ENCODE assay signal across 7 mouse cellular contexts in the genomic region with DNA sequence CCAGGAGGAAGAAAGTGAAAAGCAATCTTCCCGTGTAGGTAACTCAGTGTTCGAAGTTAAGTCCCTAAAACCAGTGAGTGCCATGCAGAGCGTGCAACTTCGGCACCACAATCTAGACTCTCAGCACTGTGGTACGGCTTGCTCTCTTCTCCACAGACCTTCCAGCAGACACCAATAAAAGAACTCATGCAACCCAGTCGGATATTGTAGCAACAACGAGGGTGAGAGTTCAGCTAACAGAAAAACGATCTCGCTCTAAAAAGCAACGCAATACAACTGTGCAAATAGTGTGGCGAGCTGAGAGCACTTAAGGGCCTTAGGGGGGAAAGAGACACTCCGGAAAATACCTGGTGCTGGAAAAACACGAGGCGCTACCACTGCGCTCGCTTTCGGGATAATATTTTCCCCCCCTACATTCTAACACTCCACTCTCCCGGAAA. TPM values are rescaled to one million over a fixed set of nuclear protein-coding genes. Genes with fewer than 3 reads are reported as not detected.
A peak's percentile ranks its signal among the peaks of the same experiment; 100 is the strongest.
DNase-seq lines count a peak whose midpoint lies in the region; ATAC-seq and TF ChIP-seq lines count a peak whose summit lies in the region.

No protein-coding gene starts in this region.

- WGBS in bone marrow, adult 2 months = under 1% methylated on average over 18 of the region's 18 CpGs
- WGBS in forebrain, postnatal 0 days = 1% methylated on average over 18 of the region's 18 CpGs
- WGBS in liver, adult 2 months = under 1% methylated on average over 18 of the region's 18 CpGs

- H3K4me2 ChIP-seq in forebrain, postnatal 0 days (ENCODE audit: low read depth) = peak overlapping the region; percentile 67
- peak overlapping the region; percentile 86 for H3K4me2 ChIP-seq in myocyte (ENCODE audit: low read depth)

- H3ac ChIP-seq in myocyte (ENCODE audit: control insufficient read depth, insufficient read length) = peak overlapping the region; percentile 90

- H3K36me3 ChIP-seq in megakaryocyte, embryonic 14.5 days (replicated peaks; ENCODE audit: low read length) = no peaks in the 10 kb centered on the region
- H3K36me3 ChIP-seq in forebrain, postnatal 0 days (ENCODE audit: insufficient read depth) = no peaks in the 10 kb centered on the region
- H3K36me3 ChIP-seq in liver, adult 2 months (ENCODE audit: control insufficient read depth, insufficient read depth, low read length) = no peaks in the 10 kb centered on the region
- H3K36me3 ChIP-seq in myocyte (ENCODE audit: control insufficient read depth, insufficient read depth) = no peaks in the 10 kb centered on the region

- H3K4me1 ChIP-seq in megakaryocyte, embryonic 14.5 days = peaks cover 64% of the 10 kb centered on the region
- H3K4me1 ChIP-seq in bone marrow, adult 2 months (ENCODE audit: control insufficient read depth, insufficient read depth, low read length) = no peaks in the 10 kb centered on the region; the same call in 1 of the 2 replicates
- H3K4me1 ChIP-seq in forebrain, postnatal 0 days (ENCODE audit: insufficient read depth) = peaks cover 14% of the 10 kb centered on the region
- H3K4me1 ChIP-seq in liver, adult 2 months (ENCODE audit: control insufficient read depth, insufficient read depth, low read length) = peaks cover 17% of the 10 kb centered on the region

- peak overlapping the region; percentile 94 for H3K9ac ChIP-seq in forebrain, postnatal 0 days
- H3K9ac ChIP-seq in liver, adult 2 months (ENCODE audit: low read depth, low read length) = peak overlapping the region; percentile 96

- no peak for ATAC-seq in megakaryocyte, adult 5-6 weeks (ENCODE audit: poor library complexity, severe bottlenecking)
- no peak for ATAC-seq in forebrain, postnatal 0 days

- no peaks in the 10 kb centered on the region for H3K27me3 ChIP-seq in megakaryocyte, embryonic 14.5 days (replicated peaks)
- H3K27me3 ChIP-seq in forebrain, postnatal 0 days (ENCODE audit: insufficient read depth, low read length) = no peaks in the 10 kb centered on the region
- H3K27me3 ChIP-seq in liver, adult 2 months (ENCODE audit: control insufficient read depth, insufficient read depth, low read length) = no peaks in the 10 kb centered on the region
- no peaks in the 10 kb centered on the region for H3K27me3 ChIP-seq in myocyte (ENCODE audit: control insufficient read depth, insufficient read depth, insufficient read length)

- H3K79me2 ChIP-seq in liver, adult 2 months (ENCODE audit: control insufficient read depth, insufficient read depth, low read length) = peaks cover 14% of the 10 kb centered on the region; the same call in 1 of the 2 replicates
- peaks cover 56% of the 10 kb centered on the region for H3K79me2 ChIP-seq in myocyte (ENCODE audit: control insufficient read depth, insufficient read depth)

- no peak for TF ChIP-seq POLR2A in bone marrow, adult 2 months (IDR thresholded peaks at IDR 0.05; ENCODE audit: borderline replicate concordance, control insufficient read depth, low read depth, low read length)
- TF ChIP-seq POLR2A in liver, adult 2 months (IDR thresholded peaks at IDR 0.05; ENCODE audit: extremely low read depth, insufficient read depth, low read length) = no peak
- no peak for TF ChIP-seq POLR2A in myocyte (IDR thresholded peaks at IDR 0.05; ENCODE audit: insufficient read length, low read depth)

- peak overlapping the region; percentile 99 for H3K4me3 ChIP-seq in megakaryocyte, embryonic 14.5 days (replicated peaks)
- H3K4me3 ChIP-seq in bone marrow, adult 2 months (replicated peaks; ENCODE audit: control insufficient read depth, low read depth, low read length) = peak overlapping the region; percentile 97
- H3K4me3 ChIP-seq in forebrain, postnatal 0 days (ENCODE audit: low read depth, low read length) = peak overlapping the region; percentile 96
- peak overlapping the region; percentile 96 for H3K4me3 ChIP-seq in liver, adult 2 months (ENCODE audit: insufficient read depth, low read depth, low read length)
- peak overlapping the region; percentile 86 for H3K4me3 ChIP-seq in myocyte

- H3K27ac ChIP-seq in bone marrow, adult 2 months (ENCODE audit: control insufficient read depth, insufficient read depth, low read depth, low read length, poor library complexity) = peak overlapping the region; percentile 97
- peak overlapping the region; percentile 99 for H3K27ac ChIP-seq in forebrain, postnatal 0 days (ENCODE audit: low read depth, low read length)
- peak overlapping the region; percentile 96 for H3K27ac ChIP-seq in liver, adult 2 months (replicated peaks; ENCODE audit: insufficient read depth, low read depth, low read length)

- no peak for TF ChIP-seq CTCF in bone marrow, adult 2 months (IDR thresholded peaks at IDR 0.05; ENCODE audit: control insufficient read depth, insufficient read depth, low read length)
- no peak for TF ChIP-seq CTCF in forebrain, postnatal 0 days (IDR thresholded peaks at IDR 0.05; ENCODE audit: low read depth)
- no peak for TF ChIP-seq CTCF in liver, adult 2 months (IDR thresholded peaks at IDR 0.05; ENCODE audit: low read depth, low read length)

- no peaks in the 10 kb centered on the region for H3K9me3 ChIP-seq in megakaryocyte, embryonic 14.5 days
- H3K9me3 ChIP-seq in forebrain, postnatal 0 days (ENCODE audit: low read length) = no peaks in the 10 kb centered on the region

- DNase-seq in forebrain, postnatal 0 days = peak; percentile 48
- DNase-seq in liver, adult 2 months (ENCODE audit: extremely low read depth, low read depth, low spot score) = peak; percentile 88
- no peak for DNase-seq in frontal cortex, postnatal 14 days (ENCODE audit: low spot score in 2 of 2)

TF ChIP-seq in myocyte, 11 proteins besides CTCF, POLR2A, EP300 and RAD21:
- TF ChIP-seq MYOD1 (IDR thresholded peaks at IDR 0.05; ENCODE audit: control insufficient read depth in 1 of 3, insufficient read length in 2 of 3, low read depth in 2 of 3) (no peak), POLR2AphosphoS2 (IDR thresholded peaks at IDR 0.05; ENCODE audit: insufficient read length, low read depth) (no peak), MYOG (IDR thresholded peaks at IDR 0.05; ENCODE audit: control insufficient read depth in 1 of 3, insufficient read depth in 1 of 3, insufficient read length in 2 of 3, low read depth in 2 of 3) (no peak), REST (IDR thresholded peaks at IDR 0.05; ENCODE audit: insufficient read depth, insufficient read length) (no peak), MAX (IDR thresholded peaks at IDR 0.05; ENCODE audit: low read depth) (no peak), SRF (IDR thresholded peaks at IDR 0.05; ENCODE audit: control insufficient read depth, insufficient read length, low read depth) (no peak), E2F4 (IDR thresholded peaks at IDR 0.05; ENCODE audit: insufficient read depth) (no peak), USF1 (IDR thresholded peaks at IDR 0.05; ENCODE audit: low read depth) (no peak), TCF3 (IDR thresholded peaks at IDR 0.05; ENCODE audit: insufficient read length, low read depth) (no peak), TCF12 (IDR thresholded peaks at IDR 0.05; ENCODE audit: insufficient read depth, poor library complexity, severe bottlenecking) (no peak), CEBPB (IDR thresholded peaks at IDR 0.05; ENCODE audit: insufficient read depth, poor library complexity, severe bottlenecking) (no peak)
TF ChIP-seq in myocyte: peak in this region for 0.

RNA-seq across cellular contexts. Expression of a gene that starts 1.3 kb away (rescaled TPM):
- polyA plus RNA-seq in megakaryocyte, embryonic 14.5 days (2012; ENCODE audit: insufficient read depth, low replicate concordance) = 14.7 and 37.2 TPM in 2 replicates
- 75.4 and 78.1 TPM in 2 replicates for total RNA-seq in megakaryocyte, adult 5-6 weeks (2015)
- total RNA-seq in megakaryocyte, adult 5-6 weeks (2017) = 54.8 and 61.1 TPM in 2 replicates
- polyA plus RNA-seq in bone marrow, adult 2 months (2011; ENCODE audit: insufficient read depth, insufficient read length, low replicate concordance, missing spikeins) = 17.9 and 23.9 TPM in 2 replicates
- 73.3 and 80.8 TPM in 2 replicates for total RNA-seq in forebrain, postnatal 0 days (2014; rRNA removed)
- polyA plus RNA-seq in forebrain, postnatal 0 days (2015; fragmentation: Nextera tagmentation; extraction: Ambion mirVana) = 44.6 and 53.5 TPM in 2 replicates
- total RNA-seq in liver, adult 2 months (2014; rRNA removed) = 60.5 and 73.4 TPM in 2 replicates
- 28.2 and 33.8 TPM in 2 replicates for polyA plus RNA-seq in liver, adult 2 months (2012; rRNA removed)
- 41.2 TPM for polyA plus RNA-seq in myocyte (2012; fragmentation: generic; extraction: Trizol)

Comparison
In these comparisons a context has a peak if more than half of its experiments do, and no peak if none do; other contexts are left out.
1. DNase-seq: peak in forebrain, postnatal 0 days (single experiment) and liver, adult 2 months (single experiment); none in frontal cortex, postnatal 14 days (0 of 2).
2. Peak in every context shown above with its lines, with median percentiles within 50 percentile points of each other: H3K4me3 ChIP-seq and H3K27ac ChIP-seq.